Mouse (Mus musculus) left cerebral cortex, adult 11 months (tissue): ENCODE results near the gene Tbc1d22a.
A peak's percentile ranks its signal among the peaks of the same experiment; 100 is the strongest.
"Not testable (repeated sequence)": the region's sequence is repeated elsewhere in the genome, so short reads cannot be mapped to it uniquely, and the experiment has no call there.

ENCODE experiments used
- DNase-seq: peaks from one replicate; pipeline ENCODE4 v3.0.0; 2022; ENCODE audit warnings: low spot score

Tbc1d22a gene

DNA sequence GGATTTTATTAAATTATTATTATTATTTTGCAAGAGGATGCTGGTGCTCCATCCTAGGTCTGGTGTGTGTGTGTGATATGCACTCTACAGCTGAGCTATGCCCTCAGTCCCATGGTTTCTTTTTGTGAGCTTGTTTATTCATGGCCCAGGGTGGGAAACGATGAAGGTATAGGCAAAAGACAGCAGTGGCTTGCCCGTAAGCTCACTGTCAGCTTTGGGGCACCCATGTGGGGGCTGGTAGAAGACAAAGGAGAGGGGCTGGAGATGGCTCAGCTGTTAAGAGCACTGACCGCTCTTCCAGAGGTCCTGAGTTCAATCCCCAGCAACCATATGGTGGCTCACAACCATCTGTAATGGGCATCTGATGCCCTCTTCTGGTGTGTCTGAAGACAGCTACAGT lies 32.9 kb upstream of the Tbc1d22a start:
- DNase-seq = not testable (repeated sequence)

DNA sequence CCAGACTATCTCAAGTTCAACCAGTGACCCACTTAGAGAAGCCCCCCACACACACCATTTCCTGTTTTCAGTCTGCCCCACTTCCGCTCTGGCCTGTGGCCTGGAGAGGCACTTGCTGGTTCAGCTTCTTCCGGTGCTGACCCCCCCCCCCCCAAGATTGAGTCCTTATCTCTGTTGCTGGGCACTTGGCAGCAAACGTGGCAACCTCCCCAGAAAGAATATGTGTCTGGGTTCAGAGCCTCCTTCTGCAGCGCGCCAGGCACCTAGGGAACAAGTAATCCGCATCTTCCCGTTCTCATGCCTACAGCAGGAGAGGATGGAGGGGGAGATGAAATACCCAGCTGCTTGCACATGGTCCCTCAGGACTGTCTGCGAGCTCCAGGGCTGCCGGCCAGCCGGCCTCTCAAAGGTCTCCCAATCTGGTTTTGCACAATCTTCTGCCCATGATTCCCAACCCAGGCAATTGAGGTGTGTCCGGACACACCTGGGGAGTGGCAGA lies 32.3 kb upstream of the Tbc1d22a start:
- DNase-seq = no peak

DNA sequence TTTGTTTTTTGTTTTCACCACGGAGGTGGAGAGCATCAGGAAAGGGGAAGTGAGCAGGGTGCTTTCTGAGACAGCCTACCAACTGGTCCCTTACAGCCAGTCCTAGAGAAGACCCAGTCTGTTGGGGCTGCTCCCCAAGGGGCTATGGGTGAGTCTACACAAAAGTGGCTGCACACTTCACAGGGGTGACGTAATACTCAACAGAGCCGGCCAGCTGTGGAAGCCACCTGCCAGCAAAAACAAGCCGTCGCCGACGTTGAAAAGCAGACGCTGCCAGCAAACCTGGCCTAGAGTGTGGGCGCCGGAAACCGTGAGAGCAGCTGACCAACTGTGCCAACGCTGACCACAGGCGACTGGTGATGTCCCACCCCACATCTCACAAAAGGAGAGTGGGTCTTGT lies 31.6 kb upstream of the Tbc1d22a start:
- DNase-seq = no peak

DNA sequence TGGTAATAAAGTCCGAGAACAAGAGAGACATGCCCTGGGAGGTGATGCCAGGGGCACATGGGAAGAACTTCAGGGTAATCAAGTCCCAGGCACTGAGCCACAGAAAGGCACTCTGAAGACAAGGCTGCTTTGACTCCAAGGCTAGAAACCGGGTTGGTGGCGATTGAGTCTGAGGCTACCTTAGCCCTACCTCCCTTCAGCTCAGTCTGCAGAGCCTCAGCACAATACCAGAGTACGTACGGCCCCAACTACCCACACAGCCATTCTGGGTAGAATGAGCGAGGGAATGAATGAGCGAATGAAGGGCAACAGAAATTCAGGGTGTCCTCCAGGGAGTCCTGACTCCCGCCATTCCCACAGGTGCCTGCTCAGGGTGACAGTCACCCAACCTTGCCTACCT lies 30.8 kb upstream of the Tbc1d22a start:
- no peak for DNase-seq

DNA sequence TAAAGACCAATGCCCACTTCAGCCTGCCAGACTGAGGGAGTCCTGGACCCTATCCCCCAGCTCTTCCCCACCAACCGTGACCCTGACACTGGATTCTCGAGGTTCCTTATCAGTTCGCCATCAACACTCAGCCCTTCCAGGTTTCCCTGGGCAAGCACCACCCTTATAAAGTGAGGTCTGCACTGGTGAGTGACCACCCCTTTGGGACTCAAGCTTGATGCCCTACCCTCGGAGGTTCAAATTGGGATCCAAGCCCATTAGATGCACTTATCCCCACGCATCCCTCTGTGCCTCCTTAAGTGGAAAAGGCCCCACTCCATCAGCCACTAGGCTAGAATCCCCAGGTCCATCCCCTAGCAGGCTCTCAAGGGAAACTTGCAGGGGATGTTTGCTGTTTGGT lies 30.2 kb upstream of the Tbc1d22a start:
- no peak for DNase-seq

DNA sequence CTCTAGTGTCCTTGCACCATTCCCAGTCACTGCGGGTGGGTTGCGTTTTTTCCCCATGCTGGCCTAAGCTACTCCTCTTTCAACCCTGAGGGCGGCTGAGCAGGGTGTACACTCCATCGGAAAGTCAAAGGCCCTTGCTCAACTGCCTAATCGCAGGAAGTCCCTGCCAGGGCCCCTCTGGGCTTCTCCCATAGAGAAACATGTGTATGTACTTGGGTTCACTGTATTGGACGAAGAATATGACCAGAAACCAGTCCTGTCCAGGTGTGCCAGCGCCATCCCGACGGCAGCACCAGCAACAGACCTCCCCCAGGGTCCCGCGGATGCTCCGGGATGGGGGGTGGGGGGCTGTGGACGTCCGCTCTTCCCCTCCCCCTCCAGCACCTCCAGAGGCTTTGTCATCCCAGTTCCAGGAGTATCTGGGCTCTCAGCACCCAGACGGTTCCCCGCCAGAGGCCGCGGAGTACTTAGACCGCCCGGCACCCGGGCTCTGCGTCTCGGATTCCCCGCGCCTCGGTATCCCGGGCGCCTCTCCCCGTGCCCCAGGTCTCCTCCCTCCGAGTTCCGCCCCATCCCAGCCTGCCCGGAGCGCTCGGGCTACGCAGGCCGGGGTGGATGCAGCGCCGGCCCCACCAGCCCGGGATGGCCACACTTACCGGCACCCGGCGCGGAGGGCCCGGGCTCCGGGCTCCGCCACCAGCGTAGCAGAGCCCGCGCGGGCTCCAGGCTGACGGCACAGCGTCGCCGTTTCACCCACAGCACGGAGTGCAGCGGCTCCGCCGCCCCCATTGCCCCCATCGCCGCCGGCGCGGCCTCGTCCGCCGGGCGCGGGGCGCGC lies 29.2 kb upstream of the Tbc1d22a start:
- DNase-seq = no peak

DNA sequence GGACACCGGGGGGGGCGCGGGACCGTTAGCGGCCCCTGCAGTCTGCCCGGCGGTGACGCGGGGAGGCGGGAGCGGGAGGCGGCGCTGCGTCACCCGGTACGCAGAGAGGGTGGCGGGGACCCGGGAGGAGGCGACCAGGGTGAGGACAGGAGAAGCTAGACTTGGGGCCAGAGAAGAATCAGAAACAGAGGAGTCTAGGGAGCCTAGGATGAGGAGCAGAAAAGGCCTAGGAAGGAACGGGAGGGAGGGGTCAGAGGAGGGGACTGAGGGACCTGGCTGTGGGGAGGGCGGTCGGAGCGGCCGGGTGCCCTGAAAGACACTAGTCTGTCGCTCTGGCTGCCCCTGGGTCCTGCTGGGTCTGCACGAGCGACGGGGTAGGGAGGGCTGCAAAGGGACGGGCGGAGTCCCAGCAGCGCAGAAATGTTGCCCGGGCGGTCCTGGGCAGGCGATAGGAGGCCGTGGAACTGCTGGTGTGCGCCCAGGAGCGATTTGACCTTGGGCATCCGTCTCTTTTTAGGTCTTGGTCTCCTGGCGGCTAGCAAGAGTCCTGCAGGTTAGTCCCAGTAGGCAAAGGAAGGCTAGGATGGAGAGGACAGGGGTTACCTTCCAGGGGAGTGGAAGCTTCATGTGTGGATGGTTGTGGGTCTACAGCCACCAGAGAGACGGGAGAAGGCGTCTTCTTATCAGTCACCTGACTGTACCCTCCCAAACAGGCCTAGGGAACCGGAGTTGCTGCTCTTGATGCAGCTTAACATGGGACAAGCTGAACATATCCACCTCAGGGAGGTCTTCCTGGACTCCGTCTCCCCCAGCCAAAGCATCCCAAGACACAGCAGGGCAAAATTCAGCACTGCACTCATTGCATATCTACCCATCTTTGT lies 28.3 kb upstream of the Tbc1d22a start, which contains the start of gene Cerk:
Gene Cerk (minus strand): TSS at position 453 of the 881 bp plus-strand sequence.
- DNase-seq = peak; percentile 79

DNA sequence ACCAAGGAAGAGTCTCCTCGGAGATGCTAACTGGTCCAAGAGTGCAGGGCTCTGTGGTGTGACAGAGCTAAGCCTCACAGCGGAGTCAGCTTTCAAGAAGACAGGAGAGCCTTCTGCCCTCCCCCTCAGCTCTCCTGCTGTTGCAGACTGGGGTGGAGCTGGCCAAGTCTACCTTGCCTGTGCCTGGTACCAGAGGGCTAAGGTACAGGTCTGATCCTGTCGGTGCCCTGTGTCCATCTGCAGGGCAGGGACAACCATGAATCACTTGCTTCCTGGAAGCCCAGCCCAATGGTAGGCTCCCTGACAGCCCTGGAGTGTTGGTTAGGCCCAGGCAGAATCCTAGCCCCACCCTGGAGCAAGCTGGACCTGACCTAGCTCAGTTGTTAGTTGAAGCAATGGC lies 27.6 kb upstream of the Tbc1d22a start:
- DNase-seq = no peak

DNA sequence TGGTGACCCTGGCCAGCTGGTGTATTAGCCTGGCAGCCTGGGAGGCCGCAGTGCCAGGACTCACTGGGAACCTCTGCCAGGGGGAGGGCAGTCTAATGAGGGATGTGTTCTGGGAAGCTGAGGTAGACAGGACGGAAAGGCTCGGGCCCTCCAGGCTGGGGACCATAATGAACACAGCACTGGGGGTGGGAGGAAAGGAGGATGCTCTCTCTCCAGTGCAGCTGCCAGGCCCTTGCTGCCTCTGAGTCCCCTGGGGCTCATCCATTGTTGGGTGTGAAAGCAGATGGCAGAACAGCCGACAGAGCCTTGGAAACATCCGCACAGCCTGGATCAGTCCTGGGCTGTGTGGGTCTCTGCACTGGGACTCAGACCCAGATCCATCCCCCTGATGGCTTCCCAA lies 26.1 kb upstream of the Tbc1d22a start:
- no peak for DNase-seq

DNA sequence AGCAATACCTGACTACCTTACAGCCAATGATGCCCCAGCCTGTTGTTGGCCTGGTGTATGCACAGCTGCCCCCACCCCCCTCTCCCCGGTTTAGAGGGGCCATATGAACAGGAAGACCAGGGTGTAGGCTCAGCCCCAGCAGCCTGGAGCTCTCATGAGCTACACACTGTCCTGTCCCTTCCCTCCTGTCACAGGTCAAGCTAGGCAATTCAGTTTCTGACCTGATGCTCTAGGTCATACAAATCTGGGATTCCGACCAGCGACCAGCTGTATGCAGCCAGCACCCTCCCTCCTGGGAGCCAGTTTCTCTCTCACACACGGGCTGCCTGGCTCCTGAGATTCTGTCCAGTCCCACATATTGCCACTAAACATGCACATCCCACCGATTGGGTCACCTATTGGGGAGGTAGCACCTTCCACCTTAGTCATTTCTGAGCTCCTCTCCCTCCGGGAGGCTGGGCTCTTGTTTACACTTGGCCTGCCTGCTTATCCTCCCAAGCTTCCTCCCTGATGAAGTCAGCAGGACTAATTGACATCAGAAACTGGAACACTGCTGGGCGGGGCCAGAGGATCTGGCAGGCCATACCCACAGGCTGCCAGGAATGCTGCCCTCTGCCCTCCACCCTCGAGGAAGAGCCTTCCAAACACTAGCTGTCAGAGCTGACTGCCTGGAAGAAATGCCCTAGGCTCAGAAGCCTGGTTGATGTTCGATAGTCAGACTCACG lies 25.4 kb upstream of the Tbc1d22a start:
- no peak for DNase-seq

DNA sequence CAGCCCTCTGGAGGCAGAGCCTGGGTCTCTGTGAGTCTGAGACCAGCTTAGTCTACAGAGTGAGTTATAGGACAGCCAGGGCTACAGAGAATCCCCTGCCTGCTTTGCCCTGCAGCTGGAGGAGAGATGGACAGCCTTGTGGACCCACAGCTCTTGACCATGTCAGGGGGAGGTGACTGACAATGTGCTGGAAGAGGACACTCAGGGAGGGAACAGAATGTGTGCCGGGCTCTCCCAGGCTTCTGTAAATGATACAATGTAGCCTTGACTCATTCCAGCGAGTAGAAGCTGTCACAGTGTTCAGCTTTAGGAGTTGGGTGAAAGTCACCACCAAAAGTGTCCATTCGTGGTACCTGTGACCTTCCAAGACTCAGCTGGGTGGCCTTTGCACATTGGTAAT lies 23.9 kb upstream of the Tbc1d22a start:
- DNase-seq = no peak

DNA sequence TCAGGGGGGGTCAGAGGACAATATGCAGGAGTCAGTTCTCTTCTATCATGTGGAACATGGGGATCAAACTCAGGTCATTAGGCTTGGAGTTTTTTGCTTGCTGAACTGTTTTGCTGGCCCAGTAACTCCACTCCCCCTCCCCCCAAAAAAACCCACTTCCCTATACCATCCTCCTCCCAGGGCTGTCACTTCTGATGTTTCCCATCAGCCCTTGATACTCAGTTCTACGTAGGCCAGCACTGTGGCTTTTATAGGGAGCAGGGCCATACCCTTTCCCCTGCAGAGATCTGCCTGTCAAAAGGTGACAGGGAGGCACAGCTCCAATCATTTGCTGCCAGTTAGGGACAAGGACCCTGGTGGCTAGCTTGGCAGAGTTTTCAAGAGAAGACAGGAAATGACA lies 22.8 kb upstream of the Tbc1d22a start:
- DNase-seq = no peak

DNA sequence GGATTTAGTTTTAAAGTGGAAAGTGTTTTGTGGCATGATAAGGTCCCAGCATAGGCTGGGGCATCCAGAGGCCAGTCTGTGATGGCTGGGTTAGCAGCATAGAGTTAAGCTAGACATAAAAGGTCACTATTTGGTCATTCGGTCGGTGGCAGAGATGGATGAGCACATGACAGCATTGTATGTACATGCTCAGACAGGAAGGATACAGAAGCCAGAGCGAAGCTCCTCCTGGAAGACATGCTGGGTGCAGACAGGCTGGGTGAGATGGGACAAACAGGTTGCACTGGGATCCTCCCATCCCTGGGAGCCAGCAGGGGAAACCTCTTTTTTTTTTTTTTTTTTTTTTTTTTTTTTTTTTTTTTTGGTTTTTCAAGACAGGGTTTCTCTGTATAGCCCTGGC lies 22.3 kb upstream of the Tbc1d22a start:
- DNase-seq = no peak

DNA sequence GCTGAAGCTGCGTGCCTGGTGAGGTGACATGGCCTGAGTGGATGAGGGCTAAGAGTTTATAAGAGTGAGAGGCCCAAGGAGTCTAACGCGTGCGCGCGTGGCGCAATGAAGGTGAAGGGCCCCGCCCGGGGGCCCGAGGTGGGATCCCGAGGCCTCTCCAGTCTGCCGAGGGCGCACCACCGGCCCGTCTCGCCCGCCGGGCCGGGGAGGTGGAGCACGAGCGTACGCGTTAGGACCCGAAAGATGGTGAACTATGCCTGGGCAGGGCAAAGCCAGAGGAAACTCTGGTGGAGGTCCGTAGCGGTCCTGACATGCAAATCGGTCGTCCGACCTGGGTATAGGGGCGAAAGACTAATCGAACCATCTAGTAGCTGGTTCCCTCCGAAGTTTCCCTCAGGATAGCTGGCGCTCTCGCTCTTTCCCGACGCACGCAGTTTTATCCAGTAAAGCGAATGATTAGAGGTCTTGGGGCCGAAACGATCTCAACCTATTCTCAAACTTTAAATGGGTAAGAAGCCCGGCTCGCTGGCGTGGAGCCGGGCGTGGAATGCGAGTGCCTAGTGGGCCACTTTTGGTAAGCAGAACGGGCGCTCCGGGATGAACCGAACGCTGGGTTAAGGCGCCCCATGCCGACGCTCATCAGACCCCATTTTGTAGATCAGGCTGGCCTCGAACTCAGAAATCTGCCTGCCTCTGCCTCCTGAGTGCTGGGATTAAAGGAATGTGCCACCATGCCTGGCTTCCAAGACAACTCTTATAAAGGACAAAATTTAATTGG lies 19.4 kb upstream of the Tbc1d22a start:
- not testable (repeated sequence) for DNase-seq

DNA sequence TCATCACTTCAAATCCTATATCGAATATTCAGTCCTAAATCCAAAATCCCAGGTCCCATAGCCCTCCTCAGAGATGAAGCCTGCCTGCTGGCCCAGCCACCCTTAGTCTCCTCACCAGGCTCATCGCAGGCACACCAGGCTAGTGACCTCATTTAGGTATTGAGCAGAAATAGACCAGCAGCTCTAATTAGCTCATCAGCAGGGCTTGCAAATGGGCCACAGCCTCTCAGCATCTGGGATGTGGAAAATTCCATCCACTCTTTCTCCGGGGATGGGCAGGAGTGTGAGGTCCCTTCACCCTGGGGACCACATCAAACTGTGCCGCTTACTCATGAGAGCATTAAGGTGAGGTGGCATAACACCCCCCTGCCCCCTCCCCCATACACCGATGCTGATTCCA lies 15.2 kb upstream of the Tbc1d22a start:
- no peak for DNase-seq

DNA sequence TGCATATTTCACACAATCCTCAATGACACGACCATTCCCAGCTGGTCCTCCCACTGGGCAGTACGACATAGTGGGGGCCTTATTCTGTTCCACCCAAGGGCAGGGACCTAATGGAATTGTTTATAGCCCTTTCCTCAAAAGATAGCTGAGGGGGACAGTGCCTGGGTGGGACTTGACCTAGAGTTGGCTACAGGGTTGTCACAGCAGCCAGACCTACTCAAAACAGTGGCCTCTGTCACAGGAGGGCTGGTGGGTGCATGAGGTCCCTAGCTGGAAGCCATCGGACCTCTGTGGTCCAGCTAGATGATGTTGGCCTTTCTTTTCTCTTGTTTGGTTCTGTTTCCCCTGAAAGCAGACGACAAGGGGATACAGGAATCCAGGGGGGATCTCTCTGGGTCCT lies 14.8 kb upstream of the Tbc1d22a start:
- DNase-seq = no peak

DNA sequence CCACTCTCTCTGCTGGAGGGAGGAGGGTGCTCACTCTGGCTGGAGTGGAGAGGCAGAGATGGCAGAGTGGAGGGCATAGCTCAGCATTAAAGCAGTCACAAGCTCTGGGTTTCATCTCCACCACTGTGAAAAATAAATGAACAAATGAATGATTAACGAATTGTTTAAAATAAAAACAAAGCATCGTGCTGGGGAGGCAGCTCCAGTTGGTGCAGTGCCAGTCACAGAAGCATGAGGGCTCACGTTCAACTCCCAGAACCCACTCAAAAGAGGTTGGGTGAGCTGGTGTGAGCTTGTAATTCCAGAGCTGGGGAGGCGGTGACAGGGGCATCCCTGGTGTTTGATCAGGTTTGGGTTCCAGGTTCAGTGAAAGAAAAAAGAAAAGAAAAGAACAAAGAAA lies 14.1 kb upstream of the Tbc1d22a start:
- no peak for DNase-seq

DNA sequence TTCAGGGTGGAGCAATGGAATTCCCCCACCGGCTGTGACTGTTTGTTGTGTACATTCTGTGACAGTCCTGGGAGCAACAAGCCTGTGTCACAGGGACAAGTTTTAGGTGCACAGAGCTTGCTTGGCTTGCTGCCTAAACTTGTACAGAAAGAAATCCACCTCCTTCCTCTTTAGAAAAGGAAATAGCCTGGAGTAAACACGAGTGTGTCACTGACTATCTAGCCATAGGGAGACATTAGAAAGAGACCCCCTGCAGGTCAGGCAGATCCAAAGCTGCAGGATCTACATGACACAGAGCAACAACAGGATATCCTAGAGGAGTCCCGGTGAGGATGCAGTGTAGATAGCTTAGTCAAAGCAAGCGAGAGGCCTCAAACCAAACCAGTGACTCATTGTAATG lies 13.2 kb upstream of the Tbc1d22a start:
- DNase-seq = no peak

DNA sequence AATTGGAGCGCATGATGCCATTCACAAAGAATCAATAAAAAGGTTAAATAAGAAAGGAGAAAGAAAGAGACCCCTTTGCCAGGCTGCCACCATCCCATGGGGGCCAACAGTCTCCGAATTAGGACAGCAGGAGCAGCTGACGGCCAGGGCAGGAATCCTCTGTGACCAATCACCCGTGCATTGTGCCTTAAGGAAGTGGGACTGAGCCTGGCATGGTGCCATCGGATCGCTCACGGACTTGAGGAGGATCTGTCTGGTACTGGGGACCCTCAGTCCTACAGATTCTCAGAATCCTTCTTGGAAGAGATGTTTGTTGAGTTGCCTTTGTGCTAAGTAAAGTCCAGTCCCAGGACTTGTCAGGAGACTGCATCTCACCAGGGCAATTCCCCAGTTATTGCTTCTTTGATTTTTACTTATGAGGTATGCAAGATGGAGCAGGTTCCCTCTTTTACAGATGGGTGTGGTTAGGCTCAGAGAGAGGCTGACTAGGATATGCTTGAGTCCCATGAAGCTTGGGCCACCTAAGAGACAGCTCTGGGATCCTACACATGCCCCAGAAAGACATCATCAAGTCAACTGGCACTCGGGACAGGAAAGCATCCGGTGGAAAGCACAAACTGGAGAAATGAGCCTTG lies 12.4 kb upstream of the Tbc1d22a start:
- no peak for DNase-seq

DNA sequence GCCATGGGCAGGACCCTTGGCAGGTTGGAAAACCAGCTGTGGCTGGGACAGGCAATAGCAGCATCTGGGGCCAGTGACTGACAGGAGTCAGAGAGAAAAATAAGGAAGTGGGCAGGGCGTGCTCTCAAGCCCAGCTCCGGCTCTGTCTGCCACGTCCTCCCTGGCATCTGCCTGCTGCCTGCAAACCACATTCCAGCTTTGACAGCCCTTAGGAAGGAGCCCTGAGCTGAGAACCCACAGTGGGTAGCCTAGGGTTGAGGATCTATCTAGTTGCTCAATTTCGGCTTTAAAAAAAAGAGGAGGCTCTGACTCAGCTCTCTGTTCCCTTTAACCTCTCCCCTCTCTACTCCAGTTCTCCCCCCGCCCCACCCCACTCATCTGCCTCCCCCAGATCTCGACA lies 11.6 kb upstream of the Tbc1d22a start:
- DNase-seq = no peak

DNA sequence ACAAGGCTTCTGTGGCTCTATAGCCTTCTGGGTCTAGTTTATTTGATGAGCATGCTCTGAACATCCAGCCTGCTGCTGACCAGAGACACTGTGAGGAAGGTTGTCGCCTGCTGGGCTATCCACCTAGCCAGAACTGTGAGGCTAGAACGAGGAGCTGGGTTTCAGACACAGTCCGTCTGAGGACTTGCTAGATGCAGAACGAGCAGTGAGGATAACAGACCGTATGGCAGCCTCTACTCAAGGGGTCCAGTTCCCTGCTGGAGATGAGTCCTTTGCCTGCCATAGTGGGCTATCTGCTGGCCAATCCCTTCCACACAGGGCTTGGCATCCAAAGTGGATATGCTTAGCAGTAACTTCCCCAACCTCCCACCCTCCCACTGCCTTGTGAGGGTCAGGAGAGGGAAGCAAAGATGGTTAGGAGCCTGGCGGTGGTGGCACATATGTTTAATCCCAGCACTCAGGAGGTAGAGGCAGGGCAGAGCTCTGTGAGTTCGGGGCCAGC lies 10.9 kb upstream of the Tbc1d22a start:
- DNase-seq = no peak
